Mouse (Mus musculus) intestine, embryonic 15.5 days (tissue): ENCODE results near the gene Sync. TPM values are rescaled to one million over a fixed set of nuclear protein-coding genes. Genes with fewer than 3 reads are reported as not detected.
A peak's percentile ranks its signal among the peaks of the same experiment; 100 is the strongest.

Experiments
- ATAC-seq: fragments of 200-750 bp; cut with Nextera tagmentation; 2 replicates; pipeline ENCODE4 v1.8.0; 2017; ENCODE audit warnings: moderate TSS enrichment, moderate library complexity
- H3K27ac ChIP-seq: fragments of 300-500 bp; sonication (generic); 2 replicates; pipeline ENCODE4 v1.5.1; 2015; ENCODE audit warnings: mild to moderate bottlenecking, inconsistent platforms
- H3K27me3 ChIP-seq: fragments of 300-500 bp; sonication (generic); replicated peaks from 2 replicates; pipeline ENCODE4 v1.6.1; 2015; ENCODE audit warnings: inconsistent platforms
- H3K36me3 ChIP-seq: fragments of 300-500 bp; sonication (generic); 2 replicates; pipeline ENCODE4 v1.6.1; 2015; ENCODE audit warnings: inconsistent platforms
- H3K4me1 ChIP-seq: fragments of 300-500 bp; sonication (generic); replicated peaks from 2 replicates; pipeline ENCODE4 v1.6.1; 2015; ENCODE audit warnings: inconsistent platforms
- H3K4me2 ChIP-seq: fragments of 300-500 bp; sonication (generic); replicated peaks from 2 replicates; pipeline ENCODE4 v1.6.1; 2015; ENCODE audit warnings: mild to moderate bottlenecking, inconsistent platforms
- H3K4me3 ChIP-seq: fragments of 300-500 bp; sonication (generic); replicated peaks from 2 replicates; pipeline ENCODE4 v1.5.1; 2015; ENCODE audit warnings: inconsistent platforms
- H3K9ac ChIP-seq: fragments of 300-500 bp; sonication (generic); 2 replicates; pipeline ENCODE4 v1.6.1; 2015; ENCODE audit warnings: inconsistent platforms
- H3K9me3 ChIP-seq: fragments of 300-500 bp; sonication (generic); 2 replicates; pipeline ENCODE4 v1.6.1; 2016; ENCODE audit warnings: inconsistent platforms
- WGBS: fragments of 180-500 bp; shearing (Covaris S2); methylation state at CpG from one replicate; pipeline ENCODE4 v1.1.7; 2015; 5-methylcytosine and 5-hydroxymethylcytosine counted together
- polyA plus RNA-seq: library from polyadenylated mRNA; unstranded; fragments of >200 nt; fragmentation: Nextera tagmentation; extraction: Ambion mirVana; gene quantifications from 2 replicates; pipeline ENCODE4 v1.2.1, GENCODE M21; 2015

Sync gene
- polyA plus RNA-seq, 1 experiment from 2014 or later: 1.2 TPM

GRCm38 (mm10) chr4:129266821-129267220 lies 20.6 kb upstream of the Sync start:
- H3K4me3 ChIP-seq: no peak overlapping the region
- H3K27me3 ChIP-seq: no peaks in the 10 kb centered on the region
- ATAC-seq: no peak
- WGBS: 76% methylated on average over 5 of the region's 5 CpGs
- H3K9ac ChIP-seq: no peak overlapping the region
- H3K36me3 ChIP-seq: no peaks in the 10 kb centered on the region
- no peak overlapping the region for H3K4me2 ChIP-seq
- H3K4me1 ChIP-seq: peaks cover 10% of the 10 kb centered on the region
- no peaks in the 10 kb centered on the region for H3K9me3 ChIP-seq
- H3K27ac ChIP-seq: no peak overlapping the region

- Histone ChIP-seq H3K27ac (no peak overlapping the region), H3K9ac (no peak overlapping the region)
- WGBS: 32% methylated on average over 1 of the region's 1 CpGs
Measured at GRCm38 (mm10) chr4:129268698-129269097, 18.7 kb upstream of the Sync start.

GRCm38 (mm10) chr4:129271991-129272755 lies 15.2 kb upstream of the Sync start:
- 15% methylated on average over 15 of the region's 15 CpGs for WGBS
- Histone ChIP-seq H3K9me3 (no peaks in the 10 kb centered on the region), H3K9ac (peak overlapping the region; percentile 28; the same call in 1 of the 2 replicates), H3K4me2 (peak overlapping the region; percentile 48), H3K4me3 (peak overlapping the region; percentile 24), H3K36me3 (no peaks in the 10 kb centered on the region), H3K4me1 (peaks cover 13% of the 10 kb centered on the region; the same call in 1 of the 2 replicates), H3K27me3 (no peaks in the 10 kb centered on the region), H3K27ac (peak overlapping the region; percentile 79)
- ATAC-seq: peak; percentile 97

More at GRCm38 (mm10) chr4:129268698-129269097, 18.7 kb upstream of the Sync start:
- Histone ChIP-seq H3K9me3 (no peaks in the 10 kb centered on the region), H3K36me3 (no peaks in the 10 kb centered on the region), H3K27me3 (no peaks in the 10 kb centered on the region), H3K4me1 (peaks cover 6% of the 10 kb centered on the region; the same call in 1 of the 2 replicates), H3K4me3 (no peak overlapping the region), H3K4me2 (no peak overlapping the region)
- ATAC-seq: no peak

GRCm38 (mm10) chr4:129272756-129273046 lies 14.7 kb upstream of the Sync start:
- peak overlapping the region; percentile 48 for H3K4me2 ChIP-seq
- no peaks in the 10 kb centered on the region for H3K27me3 ChIP-seq
- WGBS: 29% methylated on average over 5 of the region's 5 CpGs
- ATAC-seq: peak; percentile 72
- H3K36me3 ChIP-seq: no peaks in the 10 kb centered on the region
- no peaks in the 10 kb centered on the region for H3K9me3 ChIP-seq
- H3K4me1 ChIP-seq: peaks cover 13% of the 10 kb centered on the region; the same call in 1 of the 2 replicates
- H3K4me3 ChIP-seq: peak overlapping the region; percentile 24
- H3K27ac ChIP-seq: peak overlapping the region; percentile 79
- H3K9ac ChIP-seq: peak overlapping the region; percentile 28; the same call in 1 of the 2 replicates

GRCm38 (mm10) chr4:129276453-129276865 lies 11.0 kb upstream of the Sync start:
- Histone ChIP-seq H3K27ac (no peak overlapping the region), H3K36me3 (no peaks in the 10 kb centered on the region), H3K9ac (no peak overlapping the region), H3K4me3 (no peak overlapping the region), H3K4me1 (peaks cover 13% of the 10 kb centered on the region; the same call in 1 of the 2 replicates), H3K9me3 (no peaks in the 10 kb centered on the region), H3K4me2 (no peak overlapping the region), H3K27me3 (no peaks in the 10 kb centered on the region)
- WGBS: 2% methylated on average over 18 of the region's 18 CpGs
- ATAC-seq: peak; percentile 65

GRCm38 (mm10) chr4:129282786-129283185 lies 4.6 kb upstream of the Sync start:
- H3K4me1 ChIP-seq: peaks cover 19% of the 10 kb centered on the region
- H3K4me3 ChIP-seq: no peak overlapping the region
- H3K27me3 ChIP-seq: 0 out of 2 replicates have a peak, but pooled peaks cover 8% of the 10 kb centered on the region
- no peaks in the 10 kb centered on the region for H3K9me3 ChIP-seq
- WGBS: 81% methylated on average over 5 of the region's 5 CpGs
- H3K27ac ChIP-seq: no peak overlapping the region
- no peaks in the 10 kb centered on the region for H3K36me3 ChIP-seq
- no peak overlapping the region for H3K4me2 ChIP-seq
- H3K9ac ChIP-seq: no peak overlapping the region
- no peak for ATAC-seq

GRCm38 (mm10) chr4:129283226-129283625 lies 4.2 kb upstream of the Sync start:
- Histone ChIP-seq H3K27me3 (0 out of 2 replicates have a peak, but pooled peaks cover 8% of the 10 kb centered on the region), H3K4me2 (no peak overlapping the region), H3K4me3 (no peak overlapping the region), H3K9me3 (no peaks in the 10 kb centered on the region), H3K4me1 (peaks cover 20% of the 10 kb centered on the region), H3K9ac (no peak overlapping the region), H3K27ac (no peak overlapping the region), H3K36me3 (no peaks in the 10 kb centered on the region)
- WGBS: 83% methylated on average over 5 of the region's 5 CpGs
- no peak for ATAC-seq

- Histone ChIP-seq H3K27ac (no peak overlapping the region), H3K9me3 (no peaks in the 10 kb centered on the region), H3K9ac (no peak overlapping the region), H3K4me3 (no peak overlapping the region), H3K4me2 (no peak overlapping the region), H3K4me1 (peaks cover 20% of the 10 kb centered on the region), H3K36me3 (no peaks in the 10 kb centered on the region), H3K27me3 (0 out of 2 replicates have a peak, but pooled peaks cover 8% of the 10 kb centered on the region)
- no peak for ATAC-seq
- WGBS: 78% methylated on average over 2 of the region's 2 CpGs
Measured at GRCm38 (mm10) chr4:129284685-129285084, 2.7 kb upstream of the Sync start.

GRCm38 (mm10) chr4:129286001-129286682 lies 1.3 kb upstream of the Sync start:
- H3K4me2 ChIP-seq: peak overlapping the region; percentile 96
- H3K4me3 ChIP-seq: peak overlapping the region; percentile 48

GRCm38 (mm10) chr4:129286683-129287471 lies 540 bp upstream of the Sync start:
- peak overlapping the region; percentile 96 for H3K4me2 ChIP-seq
- no peaks in the 10 kb centered on the region for H3K36me3 ChIP-seq
- ATAC-seq: peak; percentile 70
- WGBS: under 1% methylated on average over 28 of the region's 28 CpGs
- no peak overlapping the region for H3K27ac ChIP-seq
- H3K9me3 ChIP-seq: no peaks in the 10 kb centered on the region
- H3K4me1 ChIP-seq: peaks cover 20% of the 10 kb centered on the region
- peak overlapping the region; percentile 50 for H3K9ac ChIP-seq
- 0 out of 2 replicates have a peak, but pooled peaks cover 8% of the 10 kb centered on the region for H3K27me3 ChIP-seq
- H3K4me3 ChIP-seq: peak overlapping the region; percentile 48

More at GRCm38 (mm10) chr4:129286001-129286682, 1.3 kb upstream of the Sync start:
- Histone ChIP-seq H3K9ac (0 out of 2 replicates have a peak overlapping the region, but pooled peaks have one; percentile 50), H3K9me3 (no peaks in the 10 kb centered on the region), H3K27me3 (0 out of 2 replicates have a peak, but pooled peaks cover 8% of the 10 kb centered on the region), H3K4me1 (peaks cover 20% of the 10 kb centered on the region), H3K27ac (no peak overlapping the region), H3K36me3 (no peaks in the 10 kb centered on the region)
- ATAC-seq: peak; percentile 27; the same call in 1 of the 2 replicates
- WGBS: 49% methylated on average over 5 of the region's 5 CpGs

- Histone ChIP-seq H3K4me3 (no peak overlapping the region), H3K9ac (peak overlapping the region; percentile 50; the same call in 1 of the 2 replicates)
- WGBS: 41% methylated on average over 3 of the region's 3 CpGs
Measured at GRCm38 (mm10) chr4:129288067-129288466, 650 bp downstream of the Sync start.

More at GRCm38 (mm10) chr4:129288067-129288466, 650 bp downstream of the Sync start:
- Histone ChIP-seq H3K4me2 (peak overlapping the region; percentile 96; the same call in 1 of the 2 replicates), H3K27ac (no peak overlapping the region), H3K36me3 (no peaks in the 10 kb centered on the region), H3K27me3 (0 out of 2 replicates have a peak, but pooled peaks cover 8% of the 10 kb centered on the region), H3K4me1 (peaks cover 20% of the 10 kb centered on the region), H3K9me3 (no peaks in the 10 kb centered on the region)
- no peak; the same call in 1 of the 2 replicates for ATAC-seq
